Mouse (Mus musculus): Measurements from ENCODE around the gene Krtap5-3. TPM values are rescaled to one million over a fixed set of nuclear protein-coding genes. Genes with fewer than 3 reads are reported as not detected.
"Not testable (repeated sequence)": the region's sequence is repeated elsewhere in the genome, so short reads cannot be mapped to it uniquely, and the experiment has no call there.

The Krtap5-3 gene
- polyA plus RNA-seq, 1 experiment from 2014 or later: not detected

- no peaks in the 10 kb centered on the region for H3K36me3 ChIP-seq (ENCODE audit: control insufficient read depth, insufficient read depth)
- no peak overlapping the region for H3K27ac ChIP-seq (ENCODE audit: low read length)
- H3K4me3 ChIP-seq (replicated peaks; ENCODE audit: low read length): no peak overlapping the region
- H3K4me2 ChIP-seq (ENCODE audit: low read length): no peak overlapping the region
- ATAC-seq: no peak
- H3K9me3 ChIP-seq (ENCODE audit: control insufficient read depth, low read length): no peaks in the 10 kb centered on the region
- no peaks in the 10 kb centered on the region for H3K4me1 ChIP-seq (replicated peaks; ENCODE audit: control insufficient read depth, insufficient read depth, low read length)
- WGBS: 32% methylated on average over 2 of the region's 2 CpGs
- no peaks in the 10 kb centered on the region for H3K27me3 ChIP-seq (replicated peaks; ENCODE audit: control insufficient read depth, insufficient read depth, low read length)
- H3K9ac ChIP-seq (replicated peaks; ENCODE audit: low read depth, low read length): no peak overlapping the region
Measured at GRCm38 (mm10) chr7:142188156-142188555, 13.0 kb upstream of the Krtap5-3 start.

DNA sequence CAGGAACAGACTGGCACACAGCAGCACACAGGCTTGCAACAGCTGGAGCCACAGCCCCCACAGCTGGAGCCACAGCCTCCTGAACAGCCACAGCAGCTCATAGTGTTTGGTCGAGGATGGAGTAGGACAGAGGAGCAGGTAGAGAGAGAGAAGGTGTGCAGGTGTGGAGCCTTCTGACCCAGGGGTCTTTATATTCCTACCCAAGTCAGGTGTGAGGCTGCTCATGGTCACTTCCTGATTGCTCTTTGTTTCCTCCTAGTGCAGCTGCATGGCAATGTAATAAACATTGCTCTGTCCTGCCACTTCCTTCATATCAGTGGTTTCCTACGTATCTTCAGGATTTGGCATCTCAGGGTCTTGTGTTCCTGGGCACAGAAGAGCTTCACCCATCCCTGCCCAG, 10.9 kb upstream of the Krtap5-3 start, which contains the start of gene Gm10153:
Gene Gm10153 (minus strand): TSS at position 101 of the 400 bp plus-strand sequence.
- Histone ChIP-seq H3K9me3 (ENCODE audit: control insufficient read depth, low read length) (no peaks in the 10 kb centered on the region), H3K4me1 (replicated peaks; ENCODE audit: control insufficient read depth, insufficient read depth, low read length) (no peaks in the 10 kb centered on the region), H3K9ac (replicated peaks; ENCODE audit: low read depth, low read length) (no peak within 1 kb of the TSS), H3K4me3 (replicated peaks; ENCODE audit: low read length) (no peak within 1 kb of the TSS), H3K36me3 (ENCODE audit: control insufficient read depth, insufficient read depth) (no peaks in the 10 kb centered on the region), H3K4me2 (ENCODE audit: low read length) (no peak within 1 kb of the TSS), H3K27ac (ENCODE audit: low read length) (no peak within 1 kb of the TSS), H3K27me3 (replicated peaks; ENCODE audit: control insufficient read depth, insufficient read depth, low read length) (no peaks in the 10 kb centered on the region)
- ATAC-seq: no peak
- WGBS: 54% methylated on average over 2 of the region's 2 CpGs

- no peak overlapping the region for H3K4me2 ChIP-seq (ENCODE audit: low read length)
- H3K27ac ChIP-seq (ENCODE audit: low read length): no peak overlapping the region
- no peaks in the 10 kb centered on the region for H3K36me3 ChIP-seq (ENCODE audit: control insufficient read depth, insufficient read depth)
- 0 out of 2 replicates have a peak, but pooled peaks cover 2% of the 10 kb centered on the region for H3K27me3 ChIP-seq (replicated peaks; ENCODE audit: control insufficient read depth, insufficient read depth, low read length)
- H3K9me3 ChIP-seq (ENCODE audit: control insufficient read depth, low read length): no peaks in the 10 kb centered on the region
- WGBS: 75% methylated on average over 2 of the region's 2 CpGs
- no peak for ATAC-seq
- no peaks in the 10 kb centered on the region for H3K4me1 ChIP-seq (replicated peaks; ENCODE audit: control insufficient read depth, insufficient read depth, low read length)
- H3K9ac ChIP-seq (replicated peaks; ENCODE audit: low read depth, low read length): no peak overlapping the region
- H3K4me3 ChIP-seq (replicated peaks; ENCODE audit: low read length): no peak overlapping the region
Measured at GRCm38 (mm10) chr7:142198748-142199147, 2.4 kb upstream of the Krtap5-3 start.

GRCm38 (mm10) chr7:142205488-142205887, 4.3 kb downstream of the Krtap5-3 start:
- 0 out of 2 replicates have a peak, but pooled peaks cover 2% of the 10 kb centered on the region for H3K27me3 ChIP-seq (replicated peaks; ENCODE audit: control insufficient read depth, insufficient read depth, low read length)
- no peak overlapping the region for H3K27ac ChIP-seq (ENCODE audit: low read length)
- no peaks in the 10 kb centered on the region for H3K9me3 ChIP-seq (ENCODE audit: control insufficient read depth, low read length)
- no peak overlapping the region for H3K4me2 ChIP-seq (ENCODE audit: low read length)
- no peak for ATAC-seq
- H3K9ac ChIP-seq (replicated peaks; ENCODE audit: low read depth, low read length): no peak overlapping the region
- no peak overlapping the region for H3K4me3 ChIP-seq (replicated peaks; ENCODE audit: low read length)
- no peaks in the 10 kb centered on the region for H3K4me1 ChIP-seq (replicated peaks; ENCODE audit: control insufficient read depth, insufficient read depth, low read length)
- no peaks in the 10 kb centered on the region for H3K36me3 ChIP-seq (ENCODE audit: control insufficient read depth, insufficient read depth)

DNA sequence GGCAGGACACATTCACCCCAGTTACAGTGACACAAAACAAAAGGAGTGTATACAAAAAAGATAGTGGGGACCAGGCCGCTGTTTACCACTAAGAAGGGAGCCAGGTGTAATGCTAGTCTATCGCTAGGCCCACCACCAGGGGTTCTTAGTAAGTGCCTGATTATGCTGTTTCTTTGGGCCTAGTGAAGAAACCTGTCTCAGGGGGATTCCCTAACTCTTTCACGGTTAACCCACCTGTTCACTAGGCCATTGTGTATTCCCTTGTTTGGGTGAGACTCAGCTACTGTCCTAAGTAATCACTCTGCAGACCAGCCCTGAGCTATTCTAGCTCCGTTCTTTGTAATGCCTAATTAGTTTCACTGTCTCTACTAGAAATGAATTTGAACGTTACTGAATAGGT, 5.7 kb downstream of the Krtap5-3 start:
- not testable (repeated sequence) for ATAC-seq; H3K4me2 ChIP-seq (ENCODE audit: low read length); H3K36me3 ChIP-seq (ENCODE audit: control insufficient read depth, insufficient read depth); H3K9ac ChIP-seq (replicated peaks; ENCODE audit: low read depth, low read length); H3K4me3 ChIP-seq (replicated peaks; ENCODE audit: low read length); H3K27me3 ChIP-seq (replicated peaks; ENCODE audit: control insufficient read depth, insufficient read depth, low read length); H3K4me1 ChIP-seq (replicated peaks; ENCODE audit: control insufficient read depth, insufficient read depth, low read length); H3K27ac ChIP-seq (ENCODE audit: low read length); H3K9me3 ChIP-seq (ENCODE audit: control insufficient read depth, low read length)
- 55% methylated on average over 5 of the region's 5 CpGs for WGBS

DNA sequence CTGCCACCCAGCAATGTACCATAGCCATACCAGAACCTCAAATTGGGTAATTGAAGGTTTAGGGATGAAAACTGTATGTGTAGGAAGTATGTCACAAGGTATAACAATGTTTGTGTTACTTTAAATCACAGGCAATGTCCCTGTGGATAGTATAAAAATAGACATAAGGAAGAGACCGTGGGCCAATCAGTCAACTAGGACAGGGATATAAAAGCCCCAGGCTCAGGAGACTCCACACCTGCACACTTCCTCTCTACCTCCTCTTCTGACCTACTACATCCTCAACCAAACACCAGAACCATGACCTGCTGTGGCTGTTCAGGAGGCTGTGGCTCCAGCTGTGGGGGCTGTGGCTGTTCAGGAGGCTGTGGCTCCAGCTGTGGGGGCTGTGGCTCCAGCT, 10.4 kb downstream of the Krtap5-3 start, which contains the start of gene Gm7579:
Gene Gm7579 (plus strand): TSS at position 301 of the 400 bp plus-strand sequence.
- WGBS: 70% methylated on average over 1 of the region's 1 CpGs

DNA sequence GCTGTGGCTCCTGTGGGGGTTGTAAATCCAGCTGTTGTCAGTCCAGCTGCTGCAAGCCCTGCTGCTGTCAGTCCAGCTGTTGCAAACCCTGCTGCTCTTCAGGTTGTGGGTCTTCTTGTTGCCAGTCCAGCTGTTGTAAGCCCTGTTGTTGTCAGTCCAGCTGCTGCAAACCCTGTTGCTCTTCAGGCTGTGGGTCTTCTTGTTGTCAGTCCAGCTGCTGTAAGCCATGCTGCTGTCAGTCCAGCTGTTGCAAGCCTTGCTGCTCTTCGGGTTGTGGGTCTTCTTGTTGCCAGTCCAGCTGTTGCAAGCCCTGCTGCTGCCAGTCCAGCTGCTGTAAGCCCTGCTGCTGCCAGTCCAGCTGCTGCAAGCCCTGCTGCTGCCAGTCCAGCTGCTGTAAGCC, 11.0 kb downstream of the Krtap5-3 start:
- H3K36me3 ChIP-seq (ENCODE audit: control insufficient read depth, insufficient read depth); H3K27ac ChIP-seq (ENCODE audit: low read length); H3K9ac ChIP-seq (replicated peaks; ENCODE audit: low read depth, low read length); H3K4me3 ChIP-seq (replicated peaks; ENCODE audit: low read length); H3K9me3 ChIP-seq (ENCODE audit: control insufficient read depth, low read length); ATAC-seq; H3K4me2 ChIP-seq (ENCODE audit: low read length); H3K4me1 ChIP-seq (replicated peaks; ENCODE audit: control insufficient read depth, insufficient read depth, low read length); H3K27me3 ChIP-seq (replicated peaks; ENCODE audit: control insufficient read depth, insufficient read depth, low read length): not testable (repeated sequence)
- 41% methylated on average over 1 of the region's 1 CpGs for WGBS

More for the DNA sequence above, 10.4 kb downstream of the Krtap5-3 start, which contains the start of gene Gm7579:
- Histone ChIP-seq H3K4me2 (ENCODE audit: low read length) (no peak within 1 kb of the TSS), H3K9ac (replicated peaks; ENCODE audit: low read depth, low read length) (no peak within 1 kb of the TSS), H3K4me1 (replicated peaks; ENCODE audit: control insufficient read depth, insufficient read depth, low read length) (no peaks in the 10 kb centered on the region), H3K27ac (ENCODE audit: low read length) (no peak within 1 kb of the TSS), H3K4me3 (replicated peaks; ENCODE audit: low read length) (no peak within 1 kb of the TSS), H3K36me3 (ENCODE audit: control insufficient read depth, insufficient read depth) (no peaks in the 10 kb centered on the region), H3K9me3 (ENCODE audit: control insufficient read depth, low read length) (no peaks in the 10 kb centered on the region), H3K27me3 (replicated peaks; ENCODE audit: control insufficient read depth, insufficient read depth, low read length) (no peaks in the 10 kb centered on the region)
- ATAC-seq: no peak

DNA sequence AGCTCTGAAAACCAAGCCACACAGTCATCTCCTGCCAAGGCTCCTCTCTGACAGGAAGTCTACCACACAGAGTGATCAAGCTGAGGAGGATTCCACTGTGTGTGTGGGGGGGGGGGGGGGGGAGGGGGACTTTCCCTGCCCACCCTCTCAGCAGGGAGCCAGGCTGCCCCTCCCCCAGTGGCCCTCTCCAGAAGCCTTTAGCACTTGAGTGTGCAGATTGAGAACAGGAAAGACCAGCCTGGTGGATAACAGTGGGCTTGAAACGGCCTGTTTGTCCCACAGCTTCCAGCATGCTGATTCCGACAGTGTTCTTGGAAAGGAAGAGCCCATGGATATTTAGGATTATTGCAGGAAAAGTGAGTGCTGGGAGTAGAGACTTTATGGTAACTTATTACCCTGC, 23.4 kb downstream of the Krtap5-3 start:
- 60% methylated on average over 2 of the region's 2 CpGs for WGBS

GRCm38 (mm10) chr7:142229871-142230270, 28.7 kb downstream of the Krtap5-3 start, which contains the start of gene Krtap5-5:
Krtap5-5 (minus strand) TSS chr7:142229971.
- H3K4me3 ChIP-seq (replicated peaks; ENCODE audit: low read length); H3K9me3 ChIP-seq (ENCODE audit: control insufficient read depth, low read length); H3K27me3 ChIP-seq (replicated peaks; ENCODE audit: control insufficient read depth, insufficient read depth, low read length); ATAC-seq; H3K27ac ChIP-seq (ENCODE audit: low read length); H3K36me3 ChIP-seq (ENCODE audit: control insufficient read depth, insufficient read depth); H3K9ac ChIP-seq (replicated peaks; ENCODE audit: low read depth, low read length); H3K4me2 ChIP-seq (ENCODE audit: low read length); H3K4me1 ChIP-seq (replicated peaks; ENCODE audit: control insufficient read depth, insufficient read depth, low read length): not testable (repeated sequence)
- 51% methylated on average over 3 of the region's 3 CpGs for WGBS

More for the DNA sequence above, 23.4 kb downstream of the Krtap5-3 start:
- ATAC-seq: no peak
- Histone ChIP-seq H3K9me3 (ENCODE audit: control insufficient read depth, low read length) (no peaks in the 10 kb centered on the region), H3K4me1 (replicated peaks; ENCODE audit: control insufficient read depth, insufficient read depth, low read length) (no peaks in the 10 kb centered on the region), H3K4me3 (replicated peaks; ENCODE audit: low read length) (no peak overlapping the region), H3K27ac (ENCODE audit: low read length) (no peak overlapping the region), H3K9ac (replicated peaks; ENCODE audit: low read depth, low read length) (no peak overlapping the region), H3K36me3 (ENCODE audit: control insufficient read depth, insufficient read depth) (no peaks in the 10 kb centered on the region), H3K4me2 (ENCODE audit: low read length) (no peak overlapping the region), H3K27me3 (replicated peaks; ENCODE audit: control insufficient read depth, insufficient read depth, low read length) (no peaks in the 10 kb centered on the region)

GRCm38 (mm10) chr7:142231540-142231939, 30.4 kb downstream of the Krtap5-3 start:
- H3K27ac ChIP-seq (ENCODE audit: low read length): no peak overlapping the region
- H3K27me3 ChIP-seq (replicated peaks; ENCODE audit: control insufficient read depth, insufficient read depth, low read length): no peaks in the 10 kb centered on the region
- no peak overlapping the region for H3K4me2 ChIP-seq (ENCODE audit: low read length)
- no peak for ATAC-seq
- no peak overlapping the region for H3K4me3 ChIP-seq (replicated peaks; ENCODE audit: low read length)
- H3K9ac ChIP-seq (replicated peaks; ENCODE audit: low read depth, low read length): no peak overlapping the region
- H3K4me1 ChIP-seq (replicated peaks; ENCODE audit: control insufficient read depth, insufficient read depth, low read length): no peaks in the 10 kb centered on the region
- 29% methylated on average over 1 of the region's 1 CpGs for WGBS
- H3K36me3 ChIP-seq (ENCODE audit: control insufficient read depth, insufficient read depth): no peaks in the 10 kb centered on the region
- no peaks in the 10 kb centered on the region for H3K9me3 ChIP-seq (ENCODE audit: control insufficient read depth, low read length)

Measured in forebrain, embryonic 16.5 days (tissue).